Mouse (Mus musculus): ENCODE data around the gene Sez6.

The Sez6 gene

DNA sequence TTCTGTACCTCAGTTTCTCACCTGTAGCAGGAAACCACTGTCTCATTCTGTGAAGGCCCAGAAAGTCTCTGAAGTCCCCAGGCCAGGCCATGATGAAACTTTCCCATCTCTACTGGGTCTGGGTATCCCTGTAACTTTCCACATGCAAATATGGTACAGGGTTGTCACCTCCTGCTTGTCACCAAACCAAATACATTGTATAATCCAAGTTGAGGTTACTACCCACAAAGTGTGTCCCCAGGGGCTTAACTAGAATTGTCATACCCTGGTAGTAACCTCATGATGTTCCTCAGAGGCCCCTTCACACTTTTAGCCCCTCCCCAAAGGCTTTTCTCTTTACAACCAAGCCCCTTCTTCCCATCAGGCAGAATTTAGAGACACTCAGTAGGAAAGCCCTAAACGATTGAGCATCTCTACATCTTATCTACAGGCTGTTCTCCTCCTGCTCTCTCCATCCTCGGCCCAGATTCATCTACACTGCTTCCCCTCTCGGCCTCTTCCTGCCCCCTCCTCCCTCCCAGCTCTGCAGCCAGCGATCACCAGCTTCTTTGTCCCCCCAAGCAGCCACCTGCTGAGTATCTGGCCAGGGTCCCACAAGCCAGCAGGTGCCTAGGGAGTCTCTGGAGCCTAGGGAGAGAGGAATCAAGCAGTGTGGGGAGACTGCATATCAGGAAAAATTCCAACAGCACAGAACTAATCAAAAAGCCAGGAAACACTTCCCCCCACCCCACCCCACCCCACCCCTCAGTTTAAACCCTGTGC is 7.2 kb downstream of the Sez6 start:
- in situ Hi-C loops (cut with MboI; ENCODE audit: low sequenced_read_pairs) = no loop called here

GRCm38 (mm10) chr11:77942230-77942629 is 11.6 kb downstream of the Sez6 start:
- in situ Hi-C loops (cut with MboI; ENCODE audit: low sequenced_read_pairs) = no loop called here

GRCm38 (mm10) chr11:77947860-77948259 is 17.3 kb downstream of the Sez6 start:
- in situ Hi-C loops (cut with MboI; ENCODE audit: low sequenced_read_pairs) = no loop called here

GRCm38 (mm10) chr11:77950125-77950685 is 19.6 kb downstream of the Sez6 start:
- in situ Hi-C loops (cut with MboI; ENCODE audit: low sequenced_read_pairs) = no loop called here

DNA sequence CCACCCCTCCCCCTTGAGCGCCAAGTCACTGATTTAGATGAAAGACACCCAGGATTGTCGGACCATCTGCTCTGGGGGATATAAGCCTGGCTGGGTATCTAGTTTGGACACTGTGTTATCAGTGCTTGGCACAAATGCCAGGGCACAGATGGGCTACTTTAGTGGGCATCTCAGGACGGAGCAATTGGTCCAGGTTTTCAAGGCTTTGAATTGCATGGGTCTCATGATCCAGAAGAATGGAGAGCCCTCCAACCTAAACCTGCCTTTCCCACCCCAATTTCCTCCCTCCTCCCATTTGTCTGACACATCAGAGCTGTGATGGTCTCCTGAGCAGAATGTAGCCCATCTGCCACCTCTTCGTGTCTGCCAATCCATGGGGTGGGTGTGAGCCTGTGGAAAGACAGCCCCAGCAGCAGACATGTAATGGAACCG is 20.2 kb downstream of the Sez6 start:
- in situ Hi-C loops (cut with MboI; ENCODE audit: low sequenced_read_pairs) = no loop called here

- in situ Hi-C loops (cut with MboI; ENCODE audit: low sequenced_read_pairs) = no loop called here
Observed at GRCm38 (mm10) chr11:77953671-77954070, 23.1 kb downstream of the Sez6 start.

- in situ Hi-C loops (cut with MboI; ENCODE audit: low sequenced_read_pairs) = no loop called here
Observed at GRCm38 (mm10) chr11:77956428-77956827, 25.8 kb downstream of the Sez6 start.

- in situ Hi-C loops (cut with MboI; ENCODE audit: low sequenced_read_pairs) = no loop called here
Observed at GRCm38 (mm10) chr11:77958268-77958667, 27.7 kb downstream of the Sez6 start.

GRCm38 (mm10) chr11:77958932-77959331 is 28.3 kb downstream of the Sez6 start:
- in situ Hi-C loops (cut with MboI; ENCODE audit: low sequenced_read_pairs) = no loop called here

GRCm38 (mm10) chr11:77960199-77960598 is 29.6 kb downstream of the Sez6 start:
- in situ Hi-C loops (cut with MboI; ENCODE audit: low sequenced_read_pairs) = no loop called here

DNA sequence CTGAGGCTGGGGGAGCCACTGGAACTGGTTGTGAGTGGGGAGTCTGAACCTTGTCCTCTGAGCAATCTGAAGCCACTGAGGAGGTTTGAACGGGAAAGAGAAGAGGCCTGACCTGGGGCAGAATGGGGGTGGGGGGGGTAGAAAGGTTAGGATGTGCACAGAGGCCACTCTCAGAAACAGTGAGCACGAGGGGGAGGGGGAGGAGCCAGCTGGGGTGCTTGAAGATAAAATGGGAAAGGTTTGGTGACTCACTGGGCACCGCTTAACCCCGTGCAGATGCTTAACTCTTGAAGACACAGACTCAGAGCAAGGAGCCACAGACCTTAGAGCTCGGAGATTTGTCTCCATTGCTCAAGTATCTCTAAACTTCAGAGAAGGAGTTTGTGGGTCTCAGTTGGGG is 30.3 kb downstream of the Sez6 start:
- in situ Hi-C loops (cut with MboI; ENCODE audit: low sequenced_read_pairs) = no loop called here

GRCm38 (mm10) chr11:77962946-77963345 is 32.3 kb downstream of the Sez6 start:
- in situ Hi-C loops (cut with MboI; ENCODE audit: low sequenced_read_pairs) = no loop called here

DNA sequence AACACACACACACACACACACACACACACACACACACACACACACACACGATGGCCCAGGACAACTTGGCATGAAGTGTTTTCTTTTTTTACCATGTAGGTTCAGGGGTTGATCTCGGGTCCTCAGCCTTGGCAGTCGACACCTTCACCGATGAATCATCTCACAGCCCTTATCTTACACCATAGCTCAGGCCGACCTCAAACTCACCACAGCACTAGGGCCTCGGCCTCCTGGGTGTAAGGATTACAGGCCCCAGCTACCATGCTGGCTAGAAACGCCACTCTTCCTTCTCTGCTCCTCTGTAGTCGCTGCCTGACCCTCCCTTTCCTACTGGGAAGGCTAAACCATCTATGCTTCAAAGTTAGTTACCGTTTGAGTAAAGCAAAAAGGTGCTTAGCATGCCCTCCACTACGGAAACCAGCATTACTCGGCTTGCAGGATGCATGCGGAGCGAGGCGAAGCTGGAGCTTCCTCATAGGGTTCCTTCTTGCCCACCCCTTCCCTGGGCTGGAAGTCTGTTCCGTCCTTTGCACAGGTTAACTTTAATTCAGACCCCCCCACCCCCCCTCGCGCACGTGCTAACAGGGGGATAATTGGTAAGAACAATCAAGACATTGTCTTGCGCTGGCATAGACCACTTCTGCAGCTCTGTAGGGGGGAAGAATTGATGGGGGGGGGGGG is 34.0 kb downstream of the Sez6 start:
- in situ Hi-C loops (cut with MboI; ENCODE audit: low sequenced_read_pairs) = loop anchor here (5.0 kb wide), 1 partner anchor 137 kb away; no protein-coding TSS in a partner anchor

GRCm38 (mm10) chr11:77965101-77966036 is 34.8 kb downstream of the Sez6 start:
- in situ Hi-C loops (cut with MboI; ENCODE audit: low sequenced_read_pairs) = loop anchor here (5.0 kb wide), 1 partner anchor 138 kb away; no protein-coding TSS in a partner anchor

DNA sequence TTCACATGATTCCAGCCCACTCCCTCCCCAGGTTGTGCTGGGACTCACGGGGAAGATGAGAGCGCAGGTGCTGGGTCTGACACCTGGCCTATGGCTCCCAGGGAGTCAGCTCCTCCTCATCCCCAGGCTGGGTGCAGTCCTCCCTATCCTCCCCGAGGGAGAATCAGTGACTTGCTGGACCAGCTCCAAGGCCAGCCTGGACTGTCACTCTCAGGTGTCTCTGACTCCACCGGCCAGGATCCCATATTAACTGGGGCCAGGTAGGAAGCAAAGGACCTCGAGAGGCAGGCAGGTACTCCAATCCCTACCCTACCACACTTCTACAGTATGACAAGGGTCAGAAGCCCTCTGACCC is 35.4 kb downstream of the Sez6 start:
- in situ Hi-C loops (cut with MboI; ENCODE audit: low sequenced_read_pairs) = loop anchor here (5.0 kb wide), 1 partner anchor 139 kb away; no protein-coding TSS in a partner anchor

GRCm38 (mm10) chr11:77967114-77967513 is 36.5 kb downstream of the Sez6 start:
- in situ Hi-C loops (cut with MboI; ENCODE audit: low sequenced_read_pairs) = loop anchor here (5.0 kb wide), 1 partner anchor 140 kb away; no protein-coding TSS in a partner anchor

DNA sequence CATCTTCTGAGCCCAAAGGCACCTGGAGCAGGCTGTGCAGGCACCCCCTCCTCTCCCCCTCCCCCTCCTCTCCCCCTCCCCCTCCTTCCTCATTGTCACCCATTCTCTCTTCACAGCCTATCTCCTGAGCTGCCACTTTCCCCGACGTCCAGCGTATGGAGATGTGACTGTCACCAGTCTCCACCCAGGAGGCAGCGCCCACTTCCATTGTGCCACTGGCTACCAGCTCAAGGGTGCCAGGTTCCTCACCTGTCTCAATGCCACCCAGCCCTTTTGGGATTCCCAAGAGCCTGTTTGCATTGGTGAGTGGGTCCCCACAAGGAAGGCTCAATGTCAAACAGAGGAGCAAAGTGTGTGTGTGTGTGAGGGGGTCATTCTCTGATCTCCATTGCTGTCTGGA is 38.2 kb downstream of the Sez6 start:
- in situ Hi-C loops (cut with MboI; ENCODE audit: low sequenced_read_pairs) = loop anchor here (5.0 kb wide), 1 partner anchor 141 kb away; no protein-coding TSS in a partner anchor

- in situ Hi-C loops (cut with MboI; ENCODE audit: low sequenced_read_pairs) = no loop called here
Observed at GRCm38 (mm10) chr11:77970718-77971117, 40.1 kb downstream of the Sez6 start.

DNA sequence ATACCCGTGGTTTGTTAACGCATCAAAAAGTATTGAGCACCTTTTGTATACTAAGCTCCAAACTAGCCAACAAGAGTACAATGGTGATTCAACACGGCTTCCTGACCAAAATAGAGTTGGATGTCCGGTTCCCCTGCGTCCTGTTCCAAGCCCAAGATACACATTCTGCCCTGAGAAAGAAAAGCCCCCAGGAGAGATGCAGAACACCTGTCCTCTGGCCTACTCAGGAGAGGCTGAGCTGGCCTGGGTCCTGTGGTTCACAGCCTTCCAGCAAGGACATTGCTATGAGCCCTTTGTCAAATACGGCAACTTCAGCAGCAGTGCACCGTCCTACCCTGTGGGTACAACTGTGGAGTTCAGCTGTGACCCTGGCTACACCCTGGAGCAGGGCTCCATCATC is 42.9 kb downstream of the Sez6 start:
- in situ Hi-C loops (cut with MboI; ENCODE audit: low sequenced_read_pairs) = no loop called here

DNA sequence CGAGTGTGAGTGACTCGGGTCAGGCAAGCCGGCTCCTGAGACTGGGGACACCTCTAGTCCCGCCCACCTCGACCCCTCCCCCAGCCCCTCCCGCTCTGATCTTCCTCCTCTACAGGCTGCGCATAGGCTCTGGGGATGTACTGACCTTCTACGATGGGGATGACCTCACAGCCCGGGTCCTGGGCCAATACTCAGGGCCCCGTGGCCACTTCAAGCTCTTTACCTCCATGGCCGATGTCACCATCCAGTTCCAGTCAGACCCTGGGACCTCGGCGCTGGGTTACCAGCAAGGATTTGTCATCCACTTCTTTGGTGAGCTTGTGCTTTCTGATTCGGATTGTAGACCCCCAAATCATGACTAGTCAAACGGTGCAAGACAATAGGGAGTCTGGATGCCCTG is 43.7 kb downstream of the Sez6 start:
- in situ Hi-C loops (cut with MboI; ENCODE audit: low sequenced_read_pairs) = no loop called here

DNA sequence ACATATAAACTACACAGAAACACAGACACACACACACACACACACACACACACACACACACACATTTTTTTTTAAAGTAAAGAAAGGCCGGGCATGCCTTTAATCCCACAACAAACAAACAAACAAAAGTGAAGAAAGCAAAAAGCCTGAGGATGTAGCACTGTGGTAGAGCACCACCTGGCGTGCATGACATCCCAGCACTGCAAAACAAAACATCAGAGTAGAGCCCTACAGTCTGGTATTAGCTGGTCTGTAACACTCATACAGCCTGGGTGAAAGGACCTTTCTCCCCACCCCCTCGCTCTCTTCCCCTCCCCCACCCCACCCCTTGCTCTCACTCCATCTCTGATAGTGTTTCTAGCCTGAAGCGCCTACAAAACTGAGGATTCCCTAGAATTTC is 45.3 kb downstream of the Sez6 start:
- in situ Hi-C loops (cut with MboI; ENCODE audit: low sequenced_read_pairs) = no loop called here
